8 mouse cellular contexts compared by ENCODE assay signal in genomic region chr2:170347131-170347765, GRCm38 (mm10).
DNase-seq lines count a peak whose midpoint lies in the region; ATAC-seq and TF ChIP-seq lines count a peak whose summit lies in the region.

No protein-coding gene starts in this region.

- TF ChIP-seq CTCF in brain, embryonic 14.5 days (IDR thresholded peaks at IDR 0.05; ENCODE audit: borderline replicate concordance, extremely low read depth, insufficient read depth, insufficient read length), result peak; percentile 85
- TF ChIP-seq CTCF in liver, embryonic 14.5 days (IDR thresholded peaks at IDR 0.05; ENCODE audit: low read depth), result peak; percentile 68

- no peak overlapping the region for H3K9ac ChIP-seq in heart, embryonic 16.5 days (ENCODE audit: low read length)
- H3K9ac ChIP-seq in liver, embryonic 14.5 days (replicated peaks), result no peak overlapping the region

- no peaks in the 10 kb centered on the region for H3K27me3 ChIP-seq in heart, embryonic 16.5 days (ENCODE audit: control insufficient read depth, insufficient read depth, low read length)
- no peaks in the 10 kb centered on the region for H3K27me3 ChIP-seq in liver, embryonic 14.5 days (ENCODE audit: control insufficient read depth, insufficient read depth, low read length)

- H3K9me3 ChIP-seq in heart, embryonic 16.5 days (replicated peaks; ENCODE audit: control insufficient read depth, low read length), result no peaks in the 10 kb centered on the region
- no peaks in the 10 kb centered on the region for H3K9me3 ChIP-seq in liver, embryonic 14.5 days (ENCODE audit: control insufficient read depth, low read length)

- TF ChIP-seq EP300 in liver, embryonic 14.5 days (IDR thresholded peaks at IDR 0.05; ENCODE audit: low read depth), result no peak

- H3K4me2 ChIP-seq in heart, embryonic 16.5 days (ENCODE audit: low read depth, low read length), result no peak overlapping the region
- H3K4me2 ChIP-seq in liver, embryonic 14.5 days (ENCODE audit: low read depth), result no peak overlapping the region

- TF ChIP-seq POLR2A in brain, embryonic 14.5 days (IDR thresholded peaks at IDR 0.05; ENCODE audit: borderline replicate concordance, extremely low read depth, insufficient read depth, insufficient read length, poor library complexity, severe bottlenecking), result no peak

- ATAC-seq in heart, embryonic 16.5 days (replicated peaks; ENCODE audit: extremely low read depth, insufficient read depth, low FRiP score), result no peak
- ATAC-seq in liver, embryonic 14.5 days (ENCODE audit: insufficient read depth), result no peak

- peaks cover 27% of the 10 kb centered on the region for H3K4me1 ChIP-seq in heart, embryonic 16.5 days (ENCODE audit: control insufficient read depth, insufficient read depth, low read length)
- H3K4me1 ChIP-seq in liver, embryonic 14.5 days (replicated peaks; ENCODE audit: control insufficient read depth in 2 of 2, insufficient read depth in 2 of 2, low read length in 1 of 2), result peaks cover 0 to 7% of the 10 kb centered on the region in 2 experiments; a peak in 2 of 4 replicates

- H3K36me3 ChIP-seq in heart, embryonic 16.5 days (ENCODE audit: control insufficient read depth, insufficient read depth), result no peaks in the 10 kb centered on the region
- no peaks in the 10 kb centered on the region for H3K36me3 ChIP-seq in liver, embryonic 14.5 days (replicated peaks; ENCODE audit: control insufficient read depth, insufficient read depth, low read depth)

- peak; percentile 35 to 66 for DNase-seq in cerebellum, postnatal 4 days (ENCODE audit: low spot score in 2 of 2)
- DNase-seq in cerebellum, adult 9-10 months, result no peak
- DNase-seq in right cerebral cortex, adult 2 months (ENCODE audit: low spot score in 2 of 2), result peak; percentile 66 to 75
- no peak for DNase-seq in right cerebral cortex, adult 18-20 months
- peak; percentile 80 for DNase-seq in brain, embryonic 14.5 days (ENCODE audit: low read depth)
- no peak for DNase-seq in liver, embryonic 14.5 days (ENCODE audit: low read depth in 3 of 3, low spot score in 3 of 3)
- DNase-seq in testis, postnatal 10 days (ENCODE audit: low spot score), result peak; percentile 73

- H3K4me3 ChIP-seq in heart, embryonic 16.5 days (ENCODE audit: low read length), result no peak overlapping the region
- H3K4me3 ChIP-seq in liver, embryonic 14.5 days (ENCODE audit: insufficient read depth in 1 of 2, low read depth in 2 of 2, low read length in 2 of 2), result no peak overlapping the region

- WGBS in heart, embryonic 16.5 days, result 28% methylated on average over 8 of the region's 8 CpGs
- WGBS in liver, embryonic 14.5 days (ENCODE audit: insufficient replicate concordance), result 34% methylated on average over 8 of the region's 8 CpGs

- H3K27ac ChIP-seq in heart, embryonic 16.5 days (ENCODE audit: low read length), result 0 out of 2 replicates have a peak overlapping the region, but pooled peaks have one; percentile 28
- no peak overlapping the region for H3K27ac ChIP-seq in liver, embryonic 14.5 days

Comparison
In these comparisons a context has a peak if more than half of its experiments do, and no peak if none do; other contexts are left out.
1. DNase-seq: peak in cerebellum, postnatal 4 days (2 of 2), right cerebral cortex, adult 2 months (2 of 2), brain, embryonic 14.5 days (single experiment) and testis, postnatal 10 days (single experiment); none in cerebellum, adult 9-10 months (single experiment), right cerebral cortex, adult 18-20 months (single experiment) and liver, embryonic 14.5 days (0 of 3).